Mouse (Mus musculus) ES-Bruce4 (cell line): Measurements from ENCODE around the gene Atl2.

Experiments used
- CTCF ChIP-seq: IDR thresholded peaks from one replicate; pipeline ENCODE4 v1.8.1; 2011; ENCODE audit warnings: low read depth, low read length
- EP300 ChIP-seq: IDR thresholded peaks from 2 replicates; pipeline ENCODE4 v1.6.1; 2011; ENCODE audit warnings: low read depth, low read length; ENCODE audit not compliant: insufficient read depth
- POLR2A ChIP-seq: IDR thresholded peaks from one replicate; pipeline ENCODE4 v1.8.1; 2011; ENCODE audit warnings: low read length; ENCODE audit not compliant: insufficient read depth

DNA sequence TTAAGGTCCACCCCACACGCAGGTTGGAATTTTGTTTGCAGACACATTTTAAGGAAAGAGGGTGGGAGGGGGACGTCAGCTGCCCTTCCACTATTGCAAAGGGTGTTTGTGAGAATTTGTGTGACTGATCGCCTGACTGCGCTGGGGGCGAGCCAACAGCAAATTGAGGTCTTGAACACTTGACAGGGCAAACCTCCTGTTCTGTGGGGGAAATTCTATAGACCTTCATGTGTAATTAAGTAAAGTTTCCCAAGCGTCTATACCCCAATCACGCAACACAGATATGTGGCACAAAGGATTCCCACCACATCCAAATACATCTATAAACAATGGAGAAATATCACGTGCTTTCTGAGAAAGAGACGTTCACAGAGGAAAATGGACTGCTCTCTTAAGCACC, 85.5 kb downstream of the Atl2 start:
- no peak for TF ChIP-seq CTCF
- TF ChIP-seq POLR2A = no peak
- TF ChIP-seq EP300 = no peak
